8 mouse cellular contexts compared by ENCODE assay signal in the genomic region with DNA sequence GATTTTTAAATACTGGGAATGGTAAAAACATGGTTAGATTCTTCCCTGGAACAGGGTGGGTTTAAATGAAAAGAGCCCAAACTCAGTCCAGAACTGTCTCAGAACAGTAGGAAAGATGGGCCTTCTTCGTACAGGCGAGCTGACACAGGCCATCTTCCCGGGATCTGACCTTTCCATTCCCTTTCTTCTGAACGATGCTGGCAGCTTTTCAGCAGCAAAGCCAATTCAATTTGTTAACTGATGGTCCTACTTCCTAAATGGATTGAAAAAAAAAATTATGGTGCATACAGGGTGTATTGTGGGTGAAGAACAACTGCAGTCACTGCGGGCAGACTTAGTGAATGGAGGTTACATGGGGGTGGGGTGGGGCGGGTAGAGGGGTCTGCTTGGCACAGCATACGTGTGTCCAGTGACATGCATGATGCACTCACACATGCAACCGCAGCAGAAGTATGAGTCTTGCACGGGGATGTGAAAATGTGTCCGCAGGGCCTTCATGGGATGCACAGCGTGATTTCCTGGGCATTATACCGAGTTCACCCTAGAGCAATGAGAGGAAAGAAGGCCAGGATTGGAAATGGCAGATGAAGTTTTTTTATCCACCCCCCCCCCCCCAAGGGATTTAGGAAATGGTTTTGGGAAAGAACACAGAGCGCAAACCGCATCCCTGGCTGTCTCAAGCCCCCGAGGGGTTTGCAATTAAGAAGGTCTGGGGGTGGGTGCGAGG. TPM values are rescaled to one million over a fixed set of nuclear protein-coding genes. Genes with fewer than 3 reads are reported as not detected.
DNase-seq lines count a peak whose midpoint lies in the region; ATAC-seq lines count a peak whose summit lies in the region.

No protein-coding gene starts in this region.

- H3K4me2 ChIP-seq in lung, embryonic 15.5 days, result peak overlapping the region; percentile 92
- peak overlapping the region; percentile 89 for H3K4me2 ChIP-seq in intestine, embryonic 15.5 days (replicated peaks)
- peak overlapping the region; percentile 84 for H3K4me2 ChIP-seq in neural tube, embryonic 14.5 days (ENCODE audit: low read depth, low read length)

- peaks cover 11% of the 10 kb centered on the region for H3K4me1 ChIP-seq in lung, embryonic 15.5 days
- 0 out of 2 replicates have a peak, but pooled peaks cover 7% of the 10 kb centered on the region for H3K4me1 ChIP-seq in intestine, embryonic 15.5 days (replicated peaks)
- peaks cover 3% of the 10 kb centered on the region; the same call in 1 of the 2 replicates for H3K4me1 ChIP-seq in neural tube, embryonic 14.5 days (ENCODE audit: control insufficient read depth, insufficient read depth, low read length)

- 0 out of 2 replicates have a peak, but pooled peaks cover 3% of the 10 kb centered on the region for H3K27me3 ChIP-seq in lung, embryonic 15.5 days
- no peaks in the 10 kb centered on the region for H3K27me3 ChIP-seq in intestine, embryonic 15.5 days (replicated peaks)
- H3K27me3 ChIP-seq in neural tube, embryonic 14.5 days (ENCODE audit: control insufficient read depth, insufficient read depth, low read length), result no peaks in the 10 kb centered on the region

- H3K36me3 ChIP-seq in lung, embryonic 15.5 days, result no peaks in the 10 kb centered on the region
- H3K36me3 ChIP-seq in intestine, embryonic 15.5 days, result no peaks in the 10 kb centered on the region
- H3K36me3 ChIP-seq in neural tube, embryonic 14.5 days (ENCODE audit: control insufficient read depth, insufficient read depth, low read length), result no peaks in the 10 kb centered on the region

- no peaks in the 10 kb centered on the region for H3K9me3 ChIP-seq in lung, embryonic 15.5 days
- no peaks in the 10 kb centered on the region for H3K9me3 ChIP-seq in intestine, embryonic 15.5 days
- no peaks in the 10 kb centered on the region for H3K9me3 ChIP-seq in neural tube, embryonic 14.5 days (ENCODE audit: control insufficient read depth, low read length)

- H3K9ac ChIP-seq in lung, embryonic 15.5 days, result peak overlapping the region; percentile 67
- H3K9ac ChIP-seq in intestine, embryonic 15.5 days, result peak overlapping the region; percentile 67
- H3K9ac ChIP-seq in neural tube, embryonic 14.5 days (replicated peaks; ENCODE audit: low read depth, low read length), result peak overlapping the region; percentile 72

- 23% methylated on average over 16 of the region's 16 CpGs for WGBS in lung, embryonic 15.5 days
- 25% methylated on average over 16 of the region's 16 CpGs for WGBS in intestine, embryonic 15.5 days
- 21% methylated on average over 16 of the region's 16 CpGs for WGBS in neural tube, embryonic 14.5 days

- ATAC-seq in lung, embryonic 15.5 days (ENCODE audit: borderline replicate concordance, extremely low read depth, low FRiP score, low TSS enrichment), result peak; percentile 6
- ATAC-seq in intestine, embryonic 15.5 days, result peak; percentile 34
- peak; percentile 36 for ATAC-seq in neural tube, embryonic 14.5 days (ENCODE audit: low read depth)

- H3K4me3 ChIP-seq in lung, embryonic 15.5 days, result peak overlapping the region; percentile 77
- H3K4me3 ChIP-seq in intestine, embryonic 15.5 days (replicated peaks), result peak overlapping the region; percentile 70
- peak overlapping the region; percentile 67 for H3K4me3 ChIP-seq in neural tube, embryonic 14.5 days (ENCODE audit: low read depth, low read length)

- H3K27ac ChIP-seq in lung, embryonic 15.5 days, result peak overlapping the region; percentile 75
- H3K27ac ChIP-seq in intestine, embryonic 15.5 days, result peak overlapping the region; percentile 88; the same call in 1 of the 2 replicates
- H3K27ac ChIP-seq in neural tube, embryonic 14.5 days (ENCODE audit: low read depth, low read length), result peak overlapping the region; percentile 79; the same call in 1 of the 2 replicates

- DNase-seq in adrenal gland, adult (ENCODE audit: inconsistent age in 2 of 2, low spot score in 1 of 2), result peak; percentile 41 to 64
- DNase-seq in adrenal gland, postnatal 10 days, result no peak
- DNase-seq in lung, postnatal 36 days, result no peak
- no peak for DNase-seq in left cerebral cortex, adult 18-20 months (ENCODE audit: low spot score in 2 of 2)
- DNase-seq in urinary bladder, adult 18-20 months (ENCODE audit: low spot score in 2 of 2), result no peak

RNA-seq across cellular contexts. Expression of a gene that starts 0.6 kb away (rescaled TPM):
- 10 to 100 TPM; 20.7 to 22.4 TPM for total RNA-seq in adrenal gland, postnatal 10 days (2021)
- 4.2 and 5.0 TPM in 2 replicates for polyA plus RNA-seq in lung, embryonic 15.5 days (2015; fragmentation: Nextera tagmentation; extraction: Ambion mirVana)
- polyA plus RNA-seq in intestine, embryonic 15.5 days (2015; fragmentation: Nextera tagmentation; extraction: Ambion mirVana), result 5.8 and 6.1 TPM in 2 replicates
- polyA plus RNA-seq in neural tube, embryonic 14.5 days (2014; fragmentation: Nextera tagmentation; extraction: Ambion mirVana), result 33.2 and 35.6 TPM in 2 replicates
- 100 to 1,000 TPM; 110 to 114 TPM for total RNA-seq in left cerebral cortex, adult 18-20 months (2021)

Comparison
In these comparisons a context has a peak if more than half of its experiments do, and no peak if none do; other contexts are left out.
1. DNase-seq: peak in adrenal gland, adult (2 of 2); none in adrenal gland, postnatal 10 days (single experiment), lung, postnatal 36 days (single experiment), left cerebral cortex, adult 18-20 months (0 of 2) and urinary bladder, adult 18-20 months (0 of 2).
2. Peak in every context shown above with its lines, with median percentiles within 50 percentile points of each other: ATAC-seq, H3K27ac ChIP-seq, H3K4me2 ChIP-seq, H3K4me3 ChIP-seq and H3K9ac ChIP-seq.